Mouse (Mus musculus): ENCODE measurements at regions not wholly inside any gene's neighbourhood (a gene's known extent, or its start where the extent isn't known, plus 50 kb on each side); places are given as distances from the start of the nearest gene placed in this dataset.
A peak's percentile ranks its signal among the peaks of the same experiment; 100 is the strongest.

- DNase-seq (ENCODE audit: low spot score): no peak
These were observed 138.3 kb upstream of the Cadm1 start for GRCm38 (mm10) chr9:47391669-47392068.

- DNase-seq (ENCODE audit: low spot score): no peak
These were observed 130.4 kb upstream of the Cadm1 start for GRCm38 (mm10) chr9:47399598-47399997.

- DNase-seq (ENCODE audit: low spot score): no peak
These were observed 129.7 kb upstream of the Cadm1 start for GRCm38 (mm10) chr9:47400117-47400823.

GRCm38 (mm10) chr9:47401511-47401910 is 128.5 kb upstream of the Cadm1 start:
- DNase-seq (ENCODE audit: low spot score): no peak

GRCm38 (mm10) chr9:47403317-47403716 is 126.7 kb upstream of the Cadm1 start:
- no peak for DNase-seq (ENCODE audit: low spot score)

GRCm38 (mm10) chr9:47404821-47405220 is 125.2 kb upstream of the Cadm1 start:
- no peak for DNase-seq (ENCODE audit: low spot score)

GRCm38 (mm10) chr9:47405547-47405946 is 124.4 kb upstream of the Cadm1 start:
- DNase-seq (ENCODE audit: low spot score): no peak

GRCm38 (mm10) chr9:47407007-47407670 is 122.8 kb upstream of the Cadm1 start:
- no peak for DNase-seq (ENCODE audit: low spot score)

- DNase-seq (ENCODE audit: low spot score): no peak
These were observed 121.9 kb upstream of the Cadm1 start for GRCm38 (mm10) chr9:47408061-47408460.

GRCm38 (mm10) chr9:47409579-47409978 is 120.4 kb upstream of the Cadm1 start:
- DNase-seq (ENCODE audit: low spot score): no peak

GRCm38 (mm10) chr9:47412786-47413185 is 117.2 kb upstream of the Cadm1 start:
- no peak for DNase-seq (ENCODE audit: low spot score)

- no peak for DNase-seq (ENCODE audit: low spot score)
These were observed 115.5 kb upstream of the Cadm1 start for GRCm38 (mm10) chr9:47414350-47414988.

- DNase-seq (ENCODE audit: low spot score): peak; percentile 6
These were observed 107.8 kb upstream of the Cadm1 start for GRCm38 (mm10) chr9:47422151-47422599.

- DNase-seq (ENCODE audit: low spot score): peak; percentile 68
These were observed 107.1 kb upstream of the Cadm1 start for GRCm38 (mm10) chr9:47422741-47423461.

GRCm38 (mm10) chr9:47423462-47423832 is 106.5 kb upstream of the Cadm1 start:
- no peak for DNase-seq (ENCODE audit: low spot score)

- DNase-seq (ENCODE audit: low spot score): no peak
These were observed 105.8 kb upstream of the Cadm1 start for GRCm38 (mm10) chr9:47424191-47424590.

- DNase-seq (ENCODE audit: low spot score): no peak
These were observed 103.3 kb upstream of the Cadm1 start for GRCm38 (mm10) chr9:47426712-47427111.

GRCm38 (mm10) chr9:47428710-47429341 is 101.1 kb upstream of the Cadm1 start:
- DNase-seq (ENCODE audit: low spot score): no peak

- DNase-seq (ENCODE audit: low spot score): no peak
These were observed 100.3 kb upstream of the Cadm1 start for GRCm38 (mm10) chr9:47429691-47430090.

- DNase-seq (ENCODE audit: low spot score): no peak
These were observed 97.3 kb upstream of the Cadm1 start for GRCm38 (mm10) chr9:47432715-47433114.

- no peak for DNase-seq (ENCODE audit: low spot score)
These were observed 96.8 kb upstream of the Cadm1 start for GRCm38 (mm10) chr9:47433185-47433584.

- DNase-seq (ENCODE audit: low spot score): no peak
These were observed 95.9 kb upstream of the Cadm1 start for GRCm38 (mm10) chr9:47434091-47434490.

Data from ovary, postnatal 14 days (tissue).